Mouse (Mus musculus) adrenal gland, adult 18-20 months (tissue): ENCODE measurements around the gene Tctn3. TPM values are rescaled to one million over a fixed set of nuclear protein-coding genes. Genes with fewer than 3 reads are reported as not detected.
"Not testable (repeated sequence)": the region's sequence is repeated elsewhere in the genome, so short reads cannot be mapped to it uniquely, and the experiment has no call there.

ENCODE experiments used
- DNase-seq, 2 experiments: peaks; one replicate each; pipeline ENCODE4 v3.0.0; 2021 to 2022; ENCODE audit warnings: low spot score in 2 of 2
- total RNA-seq, 2 experiments: library from RNA; stranded (reverse); gene quantifications; 1 replicate in 1 of 2; 2 replicates in 1 of 2; pipeline ENCODE4 v1.2.3; 2021

Gene Tctn3
- total RNA-seq, 2 experiments from 2014 or later, result 4.6 to 5.2 TPM

DNA sequence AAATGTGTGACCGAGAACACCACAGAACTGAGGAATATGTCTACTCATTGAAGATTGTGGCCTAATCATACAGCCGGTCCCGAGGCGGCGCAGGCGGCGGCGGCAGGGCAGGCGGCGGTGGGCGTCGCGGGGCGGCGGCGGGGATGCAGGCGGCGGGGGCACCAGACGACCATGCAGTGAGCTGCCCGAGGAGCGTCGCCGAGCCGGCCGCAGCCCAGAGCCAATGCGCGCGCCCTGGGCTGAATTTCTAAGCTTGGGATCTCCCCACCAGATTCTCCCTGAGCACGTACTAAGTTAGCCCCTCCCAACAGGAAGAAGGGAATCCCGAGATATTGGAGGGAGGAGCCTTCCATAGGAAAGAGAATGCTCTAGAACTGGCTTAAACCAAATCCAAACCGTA, 50.5 kb downstream of the Tctn3 start:
- not testable (repeated sequence) for DNase-seq

DNA sequence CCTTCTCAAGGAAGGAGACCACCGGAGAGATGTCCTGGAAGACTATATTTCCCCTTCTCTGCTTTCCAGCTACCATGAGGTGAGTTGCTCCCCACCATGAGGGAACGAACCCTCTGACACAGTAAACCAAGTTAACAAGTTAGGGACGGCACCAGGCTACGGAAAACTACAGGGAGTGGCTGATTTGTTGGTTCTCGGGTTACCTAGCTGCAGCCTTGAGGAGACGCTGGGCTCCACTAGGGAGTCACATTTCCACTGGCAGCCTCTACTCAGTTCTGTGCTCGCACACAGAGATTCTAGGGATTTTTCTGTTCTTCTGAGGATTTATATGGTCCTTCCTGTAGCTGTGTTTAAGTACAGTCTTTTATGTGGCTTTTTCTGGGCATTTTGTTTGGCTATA, 56.0 kb downstream of the Tctn3 start:
- DNase-seq, result no peak

DNA sequence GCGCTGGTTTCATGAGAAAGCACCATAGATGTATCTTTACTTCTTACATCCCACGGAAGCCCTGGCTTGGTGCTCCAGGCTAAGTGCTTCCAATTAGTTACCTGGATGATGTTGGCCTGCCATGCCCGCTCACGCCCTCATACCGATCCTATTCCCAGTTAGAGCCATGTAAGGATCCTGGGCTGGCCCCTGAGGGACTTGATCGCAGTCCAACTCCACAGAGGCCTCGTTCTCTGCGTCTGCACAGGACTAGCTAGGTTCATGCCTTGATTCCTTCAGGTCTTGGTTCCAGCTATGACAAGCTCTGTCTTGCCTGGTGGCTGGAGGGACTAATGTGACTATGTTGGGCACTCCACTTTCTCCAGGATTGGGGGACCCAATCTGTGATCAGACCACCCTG, 56.9 kb downstream of the Tctn3 start:
- no peak for DNase-seq

DNA sequence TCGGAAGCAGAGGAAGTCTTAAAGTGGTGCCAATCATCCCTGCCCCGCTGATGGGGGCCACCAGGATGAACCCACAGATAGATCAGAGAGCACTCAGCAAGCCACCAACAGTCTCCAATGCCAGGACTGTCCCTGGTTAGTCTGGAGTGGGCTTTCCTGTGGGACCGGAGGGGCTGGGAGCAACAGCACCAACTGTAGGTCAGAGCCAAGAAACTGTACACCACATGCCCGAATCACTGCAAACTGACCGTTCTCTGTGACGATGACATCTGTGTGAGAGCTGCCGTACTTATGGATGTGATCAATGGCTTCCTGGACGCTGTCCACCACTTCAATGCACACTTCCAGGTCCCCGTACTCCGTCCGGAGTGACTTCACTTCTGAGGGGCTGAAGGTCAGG, 57.7 kb downstream of the Tctn3 start:
- no peak for DNase-seq

DNA sequence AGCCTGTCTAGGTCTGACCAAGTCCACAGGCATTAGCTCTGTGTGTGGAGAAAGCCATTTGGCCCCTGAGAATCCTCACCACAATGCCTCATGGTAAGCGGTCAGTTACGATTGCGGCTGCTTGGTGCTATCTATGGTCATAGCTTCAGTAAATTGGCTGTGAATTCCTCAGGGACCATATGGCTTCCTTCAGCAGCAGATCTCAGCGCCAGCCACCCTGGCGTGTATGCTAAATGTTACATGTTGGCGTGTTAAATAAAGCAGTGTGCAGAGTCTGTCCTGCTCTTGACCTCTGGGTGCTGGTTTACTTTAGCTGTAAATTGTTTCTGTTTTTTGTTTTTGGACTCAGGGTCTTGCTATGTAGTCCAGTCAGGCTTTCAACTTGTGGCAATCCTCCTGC, 58.2 kb downstream of the Tctn3 start:
- DNase-seq, result no peak

DNA sequence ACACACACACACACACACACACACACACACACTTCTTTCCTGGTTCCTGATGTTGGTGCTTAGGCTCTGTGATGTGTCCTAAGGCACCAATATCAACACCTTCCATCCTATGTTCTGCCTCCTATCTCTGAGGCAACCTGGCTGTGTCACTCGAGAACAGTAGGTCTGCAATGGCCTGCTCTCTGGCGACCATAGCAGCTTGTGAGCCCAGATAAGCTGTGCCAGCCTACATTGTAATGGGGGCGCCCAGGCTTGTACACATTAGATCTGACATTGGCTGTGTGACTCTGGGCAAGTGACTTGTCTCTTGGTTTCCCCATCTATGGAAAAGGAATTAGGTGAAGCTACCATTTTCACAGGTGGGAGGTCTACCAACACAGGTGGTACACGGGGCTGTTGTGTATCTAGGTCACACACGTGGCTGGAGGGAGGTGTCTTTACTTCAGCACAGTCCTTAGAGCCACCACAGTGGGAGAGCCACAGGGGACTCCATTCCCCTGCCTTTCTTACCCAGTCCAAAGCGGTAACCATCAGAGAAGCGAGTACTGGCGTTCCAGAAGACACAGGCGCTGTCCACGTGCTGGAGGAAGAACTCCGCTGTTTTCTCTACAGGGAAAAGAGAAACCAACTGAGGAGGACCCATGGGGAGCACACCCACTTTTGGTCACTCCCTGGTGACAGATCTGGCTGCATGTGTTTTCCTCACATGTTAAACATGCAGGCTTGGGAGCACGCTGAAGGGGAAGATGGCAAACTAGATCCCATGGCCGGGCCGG, 58.8 kb downstream of the Tctn3 start:
- no peak for DNase-seq

DNA sequence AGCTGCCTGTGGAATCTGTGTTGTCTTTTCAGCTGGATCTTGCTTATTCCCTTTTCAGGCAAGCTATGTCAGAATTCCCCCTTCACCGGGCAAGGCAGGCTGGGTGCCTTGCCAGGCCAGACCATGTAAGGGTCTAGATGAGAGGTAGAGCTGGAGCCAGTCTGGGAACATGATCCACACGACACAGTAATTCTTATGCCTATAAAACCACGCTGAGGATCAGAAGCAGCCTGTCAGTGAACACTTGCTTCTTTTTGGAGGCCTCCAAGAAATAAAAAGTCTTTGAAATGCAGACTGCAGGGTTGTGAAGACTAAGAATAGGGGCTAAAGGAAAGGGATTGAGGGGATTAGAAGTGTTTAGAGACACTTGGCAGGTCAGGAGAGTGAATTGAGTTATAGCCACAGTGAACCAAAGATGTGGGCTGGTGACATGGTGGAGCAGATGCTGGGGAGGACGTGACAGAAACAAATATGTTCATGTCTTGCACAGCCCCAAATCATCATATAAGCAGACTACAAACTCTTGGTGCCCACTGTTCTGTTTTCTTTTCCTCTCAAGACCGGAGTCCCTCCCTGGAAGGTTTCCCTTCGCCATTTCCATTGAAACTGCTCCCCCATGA, 62.4 kb downstream of the Tctn3 start:
- no peak for DNase-seq

DNA sequence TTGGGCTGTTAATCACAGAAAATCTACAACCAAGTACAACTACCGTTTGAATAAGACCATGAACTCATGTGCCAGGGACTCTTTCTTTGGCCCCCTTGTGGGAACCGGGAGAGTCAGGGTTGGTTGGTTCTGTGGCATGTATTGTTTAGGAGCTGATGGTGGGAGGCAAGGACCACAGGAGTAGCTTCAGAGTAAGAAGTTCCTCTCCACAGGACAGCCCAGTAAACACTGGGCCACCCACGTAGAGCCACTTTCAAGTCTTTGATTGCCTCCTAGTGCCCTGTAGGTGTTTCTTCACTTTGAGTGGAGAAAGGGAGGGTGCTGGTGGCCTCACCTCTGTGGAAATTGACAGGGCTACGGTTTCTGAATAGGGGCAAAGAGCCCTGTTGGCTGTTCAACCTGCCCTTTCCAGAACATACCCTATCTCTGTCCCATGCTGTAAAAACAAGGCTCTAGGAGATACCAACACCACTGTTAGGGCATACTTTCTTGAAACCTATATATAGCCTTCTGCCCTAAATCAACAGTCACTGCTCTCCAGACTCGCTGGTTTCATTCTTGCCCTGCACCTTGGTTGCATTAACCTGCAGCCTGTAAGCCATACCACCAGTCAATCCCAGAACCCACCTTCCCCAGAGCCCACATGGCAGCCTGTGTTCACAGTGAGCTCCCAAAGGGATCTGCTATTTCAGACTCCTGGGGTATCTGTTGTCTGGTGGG, 63.1 kb downstream of the Tctn3 start:
- no peak for DNase-seq

DNA sequence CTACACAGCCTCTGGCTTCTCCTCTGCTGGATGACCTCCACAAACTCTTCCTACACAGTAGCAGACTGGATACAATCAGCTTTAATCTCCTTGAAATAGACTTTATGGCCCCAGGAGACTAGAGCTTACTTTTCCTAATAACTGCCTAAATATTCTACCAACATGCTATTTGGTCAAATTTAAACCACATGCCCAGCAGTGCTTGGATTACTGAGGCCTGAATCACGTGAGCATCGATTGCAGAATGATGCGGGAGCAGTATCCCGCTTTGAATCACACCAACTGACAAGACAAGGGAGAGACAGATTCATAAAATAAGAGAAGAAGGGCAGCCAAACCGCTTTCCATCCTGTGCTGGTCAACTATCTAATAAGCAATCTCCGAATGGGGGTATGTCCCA, 63.6 kb downstream of the Tctn3 start:
- no peak for DNase-seq

Other genes starting within 250 kb of the Tctn3 start
- gene Sorbs1, start 98.5 kb downstream of the Tctn3 start, total RNA-seq, result 100 to 1,000 TPM in 1 of 2 experiments, 10 to 100 TPM in 1; 93.0 to 278 TPM
- 10 to 100 TPM in 1 of 2 experiments, 1 to 10 TPM in 1; 9.6 to 32.5 TPM for gene Aldh18a1, start 23.8 kb downstream of the Tctn3 start, total RNA-seq
- gene Entpd1, start 133 bp upstream of the Tctn3 start, total RNA-seq, result 10 to 100 TPM; 36.3 to 49.7 TPM
- under 1 TPM in 1 of 2 experiments, not detected in 1; 0.45 TPM for gene Cc2d2b, start 136.5 kb upstream of the Tctn3 start, total RNA-seq
- gene Ccnj, start 219.0 kb upstream of the Tctn3 start, total RNA-seq, result 1 to 10 TPM; 4.6 to 5.8 TPM